Mouse (Mus musculus): ENCODE data around the gene Nanp.

GRCm38 (mm10) chr2:151038811-151039222 lies 381 bp downstream of the Nanp start:
- TF ChIP-seq CTCF (IDR thresholded peaks at IDR 0.05; ENCODE audit: low read depth) (no peak), EP300 (optimal IDR thresholded peaks at IDR 0.05) (no peak)
